Mouse (Mus musculus): ENCODE measurements around the gene Axin1.
"Not testable (repeated sequence)": the region's sequence is repeated elsewhere in the genome, so short reads cannot be mapped to it uniquely, and the experiment has no call there.

The Axin1 gene

DNA sequence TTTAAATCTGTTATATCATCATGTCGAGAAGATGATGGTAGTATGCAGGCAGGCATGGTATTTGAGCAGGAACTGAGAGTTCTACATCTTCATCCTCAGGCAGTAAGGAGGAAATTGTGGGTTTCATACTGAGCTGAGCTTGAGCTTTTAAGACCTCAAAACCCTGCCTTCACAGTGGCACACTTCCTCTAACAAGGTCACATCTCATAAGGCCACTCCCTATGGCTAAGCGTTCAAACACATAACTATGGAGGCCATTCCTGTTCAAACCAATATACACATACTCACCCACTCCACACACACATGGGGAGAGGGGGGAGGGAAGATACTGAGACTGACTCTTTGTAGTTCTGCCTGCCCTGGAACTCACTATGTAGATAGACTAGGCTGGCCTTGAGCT, 29.6 kb downstream of the Axin1 start:
- in situ Hi-C loops (cut with MboI; ENCODE audit: low pct_unique_long_range_greater_than_20kb in 1 of 2, low sequenced_read_pairs in 2 of 2, unreplicated experiment in 1 of 2), result no loop called here

GRCm38 (mm10) chr17:26175248-26175647, 36.8 kb downstream of the Axin1 start:
- in situ Hi-C loops (cut with MboI; ENCODE audit: low pct_unique_long_range_greater_than_20kb in 1 of 2, low sequenced_read_pairs in 2 of 2, unreplicated experiment in 1 of 2), result not testable (repeated sequence)

DNA sequence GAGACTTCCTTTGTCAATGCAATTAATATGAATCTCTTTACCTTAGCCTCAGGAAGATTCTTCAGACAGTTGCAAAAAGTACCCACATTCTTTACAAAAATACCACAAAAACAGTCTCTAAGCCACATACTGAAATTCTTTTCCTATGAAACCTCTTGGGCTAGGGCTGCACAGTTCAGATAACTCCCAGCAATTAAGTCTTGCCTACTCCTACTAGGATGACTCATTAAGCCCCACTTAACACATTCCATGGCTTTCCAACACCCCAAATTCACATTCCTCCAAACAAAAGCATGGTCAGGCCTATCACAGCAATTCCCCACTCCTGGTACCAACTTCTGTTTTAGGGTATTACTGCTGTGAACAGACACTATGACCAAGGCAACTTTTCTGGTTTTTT, 40.1 kb downstream of the Axin1 start:
- in situ Hi-C loops (cut with MboI; ENCODE audit: low pct_unique_long_range_greater_than_20kb in 1 of 2, low sequenced_read_pairs in 2 of 2, unreplicated experiment in 1 of 2), result no loop called here

DNA sequence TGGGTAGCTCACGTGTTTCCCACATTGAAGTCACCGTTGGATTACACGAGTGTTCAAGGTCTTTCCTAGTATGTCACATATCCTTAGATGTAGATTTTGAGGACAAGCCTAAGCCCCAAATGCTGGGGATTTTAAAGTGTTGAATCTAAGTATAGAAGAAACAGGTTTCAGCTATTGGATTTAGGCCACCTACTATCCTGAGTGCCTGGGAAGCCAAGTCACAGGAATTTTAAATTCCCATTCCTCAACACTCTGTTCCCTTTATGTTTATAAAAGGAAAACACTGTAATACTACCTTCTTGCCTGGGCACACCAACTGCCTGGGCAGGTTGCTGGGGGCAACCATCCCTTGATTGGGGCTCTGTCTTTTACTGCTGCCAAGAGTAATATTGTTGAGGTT, 42.7 kb downstream of the Axin1 start:
- in situ Hi-C loops (cut with MboI; ENCODE audit: low pct_unique_long_range_greater_than_20kb in 1 of 2, low sequenced_read_pairs in 2 of 2, unreplicated experiment in 1 of 2), result no loop called here

GRCm38 (mm10) chr17:26187592-26187991, 49.1 kb downstream of the Axin1 start:
- in situ Hi-C loops (cut with MboI; ENCODE audit: low pct_unique_long_range_greater_than_20kb in 1 of 2, low sequenced_read_pairs in 2 of 2, unreplicated experiment in 1 of 2), result no loop called here

GRCm38 (mm10) chr17:26188091-26188805, 49.8 kb downstream of the Axin1 start:
- in situ Hi-C loops (cut with MboI; ENCODE audit: low pct_unique_long_range_greater_than_20kb in 1 of 2, low sequenced_read_pairs in 2 of 2, unreplicated experiment in 1 of 2), result no loop called here

DNA sequence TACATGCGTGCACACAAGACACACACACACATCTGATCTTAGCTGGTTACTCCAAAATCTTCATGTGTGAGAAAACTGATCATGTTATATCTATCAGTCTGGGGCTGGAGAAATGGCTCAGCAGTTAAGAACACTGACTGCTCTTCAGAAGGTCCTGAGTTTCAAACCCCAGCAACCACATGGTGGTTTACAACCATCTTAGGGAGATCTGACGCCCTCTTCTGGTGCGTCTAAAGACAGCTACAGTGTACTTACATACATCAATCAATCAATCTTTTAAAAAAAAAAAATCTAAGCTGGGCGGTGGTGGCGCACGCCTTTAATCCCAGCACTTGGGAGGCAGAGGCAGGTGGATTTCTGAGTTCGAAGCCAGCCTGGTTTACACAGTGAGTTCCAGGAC, 53.0 kb downstream of the Axin1 start:
- in situ Hi-C loops (cut with MboI; ENCODE audit: low pct_unique_long_range_greater_than_20kb in 1 of 2, low sequenced_read_pairs in 2 of 2, unreplicated experiment in 1 of 2), result not testable (repeated sequence)

DNA sequence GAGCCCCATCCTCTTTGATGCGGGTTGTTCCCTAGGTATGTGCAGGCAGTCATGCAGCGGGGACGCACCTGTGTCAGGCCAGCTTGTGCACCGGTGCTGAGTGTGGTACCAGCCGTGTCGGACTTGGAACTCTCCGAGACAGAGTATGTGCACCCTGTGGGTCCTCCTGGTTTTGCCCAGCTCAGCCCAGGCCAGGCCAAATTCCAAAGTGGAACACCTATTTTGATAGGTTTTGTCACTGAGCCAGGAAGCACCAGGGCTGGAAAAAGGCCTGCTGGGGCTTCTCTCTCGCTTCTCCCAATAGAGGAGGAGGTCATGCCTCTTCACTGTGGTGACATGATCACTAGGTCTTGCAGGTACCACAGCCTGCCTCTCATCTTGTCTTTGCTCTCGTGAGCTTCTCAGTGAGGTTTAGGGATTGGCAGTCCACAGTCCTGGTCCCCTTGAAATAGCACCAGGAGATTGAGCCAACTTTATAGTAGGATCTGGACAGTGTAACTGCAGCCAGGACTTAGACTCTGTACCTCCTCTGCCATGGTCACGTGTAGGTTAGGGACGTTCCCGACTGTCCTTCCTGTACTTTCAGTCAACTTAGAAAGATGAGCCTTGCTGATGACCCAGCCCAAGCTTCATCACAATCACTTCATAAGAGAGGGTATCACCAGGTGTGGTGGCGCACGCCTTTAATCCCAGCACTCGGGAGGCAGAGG, 54.1 kb downstream of the Axin1 start:
- in situ Hi-C loops (cut with MboI; ENCODE audit: low pct_unique_long_range_greater_than_20kb in 1 of 2, low sequenced_read_pairs in 2 of 2, unreplicated experiment in 1 of 2), result no loop called here

GRCm38 (mm10) chr17:26198892-26199291, 60.4 kb downstream of the Axin1 start, which contains the start of gene Pdia2:
TSS of gene Pdia2 (minus strand) at chr17:26199087.
- in situ Hi-C loops (cut with MboI; ENCODE audit: low pct_unique_long_range_greater_than_20kb in 1 of 2, low sequenced_read_pairs in 2 of 2, unreplicated experiment in 1 of 2), result no loop called here

GRCm38 (mm10) chr17:26200831-26201705, 62.6 kb downstream of the Axin1 start:
- in situ Hi-C loops (cut with MboI; ENCODE audit: low pct_unique_long_range_greater_than_20kb in 1 of 2, low sequenced_read_pairs in 2 of 2, unreplicated experiment in 1 of 2), result no loop called here

DNA sequence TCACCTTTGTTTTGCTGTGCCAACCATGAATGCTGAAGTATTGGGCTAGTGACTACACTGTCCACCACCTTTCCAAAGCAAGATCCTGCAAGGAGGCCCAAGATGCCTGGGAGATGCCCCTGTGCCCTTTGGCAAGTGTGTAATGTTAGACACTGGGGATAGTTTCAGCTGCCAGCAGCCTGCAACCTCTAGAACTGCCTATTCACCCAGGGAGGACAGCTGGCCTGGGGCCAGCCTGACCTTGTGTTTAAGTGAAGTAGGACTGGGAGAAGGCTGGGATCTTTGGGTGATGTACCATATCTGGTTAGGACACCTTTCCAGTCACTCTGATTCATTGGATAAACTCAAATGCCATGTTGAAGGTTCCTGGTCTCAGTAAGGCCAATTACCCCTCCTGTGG, 63.5 kb downstream of the Axin1 start:
- in situ Hi-C loops (cut with MboI; ENCODE audit: low pct_unique_long_range_greater_than_20kb in 1 of 2, low sequenced_read_pairs in 2 of 2, unreplicated experiment in 1 of 2), result no loop called here

DNA sequence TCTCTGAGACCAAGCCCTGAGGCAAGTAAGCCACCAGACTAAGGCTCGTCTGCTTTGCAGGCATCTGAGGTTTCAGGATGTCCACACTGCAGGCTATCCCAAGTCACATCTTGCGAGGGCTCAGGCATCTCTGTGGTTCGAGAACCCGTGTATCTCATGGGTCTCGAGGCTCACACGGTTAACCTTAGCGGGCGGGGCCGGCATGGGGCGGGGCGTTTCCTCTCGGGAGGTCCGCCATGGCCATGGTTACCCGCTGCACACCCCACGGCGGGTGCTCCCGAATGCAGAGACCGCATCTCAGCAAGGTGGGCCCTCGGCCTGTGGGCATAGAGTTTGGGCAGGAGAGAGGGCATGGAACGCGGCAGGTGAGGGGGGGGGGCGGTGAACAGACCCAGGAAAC, 64.2 kb downstream of the Axin1 start, which contains the start of gene Rgs11:
TSS of gene Rgs11 (plus strand) at position 215 of the 400 bp plus-strand sequence.
- in situ Hi-C loops (cut with MboI; ENCODE audit: low pct_unique_long_range_greater_than_20kb in 1 of 2, low sequenced_read_pairs in 2 of 2, unreplicated experiment in 1 of 2), result no loop called here

GRCm38 (mm10) chr17:26203321-26203811, 64.9 kb downstream of the Axin1 start:
- in situ Hi-C loops (cut with MboI; ENCODE audit: low pct_unique_long_range_greater_than_20kb in 1 of 2, low sequenced_read_pairs in 2 of 2, unreplicated experiment in 1 of 2), result no loop called here

DNA sequence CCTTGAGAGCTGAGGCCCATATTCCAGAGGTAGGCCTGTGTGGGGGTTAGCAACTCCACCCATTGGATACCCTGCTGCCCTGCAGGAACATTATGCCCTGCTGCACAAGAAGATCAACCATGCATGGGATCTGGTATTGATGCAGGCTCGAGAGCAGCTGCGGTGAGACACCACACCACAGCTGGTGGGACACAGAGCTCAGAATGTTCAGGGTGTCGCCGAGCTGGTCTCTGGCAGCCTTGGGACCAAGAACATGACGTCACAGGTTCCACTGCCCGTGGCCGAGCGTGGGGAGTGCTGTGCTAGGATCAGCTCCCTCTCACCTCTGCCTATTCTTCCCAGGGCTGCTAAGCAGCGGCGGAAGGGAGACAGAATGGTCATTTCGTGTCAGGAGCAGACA, 66.3 kb downstream of the Axin1 start:
- in situ Hi-C loops (cut with MboI; ENCODE audit: low pct_unique_long_range_greater_than_20kb in 1 of 2, low sequenced_read_pairs in 2 of 2, unreplicated experiment in 1 of 2), result no loop called here

GRCm38 (mm10) chr17:26206392-26206791, 67.9 kb downstream of the Axin1 start:
- in situ Hi-C loops (cut with MboI; ENCODE audit: low pct_unique_long_range_greater_than_20kb in 1 of 2, low sequenced_read_pairs in 2 of 2, unreplicated experiment in 1 of 2), result no loop called here

DNA sequence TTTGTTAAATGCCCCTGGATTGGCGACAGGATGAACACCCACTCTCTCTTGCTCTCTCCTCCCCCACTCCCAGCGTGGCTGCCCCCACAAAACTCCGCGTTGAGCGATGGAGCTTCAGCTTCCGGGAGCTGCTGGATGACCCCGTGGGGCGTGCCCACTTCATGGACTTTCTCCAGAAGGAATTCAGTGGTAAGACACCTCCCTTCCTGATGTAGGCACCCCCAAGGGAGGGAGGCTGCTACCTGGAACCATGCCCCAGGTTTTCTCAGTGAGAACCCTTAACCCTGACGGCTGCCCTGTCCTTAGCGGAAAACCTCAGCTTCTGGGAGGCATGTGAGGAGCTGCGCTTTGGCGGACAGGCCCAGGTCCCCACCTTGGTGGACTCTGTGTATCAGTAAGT, 69.2 kb downstream of the Axin1 start, which contains the start of gene Arhgdig:
TSS of gene Arhgdig (minus strand) at position 101 of the 400 bp plus-strand sequence.
- in situ Hi-C loops (cut with MboI; ENCODE audit: low pct_unique_long_range_greater_than_20kb in 1 of 2, low sequenced_read_pairs in 2 of 2, unreplicated experiment in 1 of 2), result no loop called here

- in situ Hi-C loops (cut with MboI; ENCODE audit: low pct_unique_long_range_greater_than_20kb in 1 of 2, low sequenced_read_pairs in 2 of 2, unreplicated experiment in 1 of 2), result no loop called here
These were observed 73.8 kb downstream of the Axin1 start for GRCm38 (mm10) chr17:26212241-26212640.

- in situ Hi-C loops (cut with MboI; ENCODE audit: low pct_unique_long_range_greater_than_20kb in 1 of 2, low sequenced_read_pairs in 2 of 2, unreplicated experiment in 1 of 2), result no loop called here
These were observed 74.2 kb downstream of the Axin1 start for GRCm38 (mm10) chr17:26212681-26213080.

GRCm38 (mm10) chr17:26221508-26221907, 83.0 kb downstream of the Axin1 start:
- in situ Hi-C loops (cut with MboI; ENCODE audit: low pct_unique_long_range_greater_than_20kb in 1 of 2, low sequenced_read_pairs in 2 of 2, unreplicated experiment in 1 of 2), result no loop called here
